Mouse (Mus musculus): ENCODE measurements around the gene Ints13.

Ints13 gene

DNA sequence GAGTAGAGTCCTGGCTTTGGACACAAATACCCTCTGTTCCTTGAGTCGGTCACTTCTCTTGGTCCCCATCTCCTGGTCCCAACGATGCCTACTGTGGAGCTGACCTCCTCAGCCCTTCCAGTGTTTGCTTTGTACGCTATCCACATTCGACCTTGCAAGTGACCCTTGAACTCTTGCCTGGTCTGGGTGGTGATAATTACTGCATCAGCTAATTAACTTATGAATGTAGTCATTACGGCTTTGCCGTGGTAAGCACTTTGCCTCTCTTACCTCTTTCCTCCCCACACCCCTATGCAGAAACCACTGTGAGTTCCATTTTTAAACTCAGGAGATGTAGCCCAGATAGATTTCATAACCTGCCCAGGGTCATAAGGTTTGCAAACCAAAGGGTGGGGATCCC lies 77.4 kb downstream of the Ints13 start:
- DNase-seq (ENCODE audit: low read depth, low spot score), result no peak
